Mouse (Mus musculus) adrenal gland, postnatal 36 days (tissue): ENCODE measurements at regions not wholly inside any gene's neighbourhood (a gene's known extent, or its start where the extent isn't known, plus 50 kb on each side); places are given as distances from the start of the nearest gene placed in this dataset.
"Not testable (repeated sequence)": the region's sequence is repeated elsewhere in the genome, so short reads cannot be mapped to it uniquely, and the experiment has no call there.

Experiments used
- DNase-seq, 2 experiments: peaks; one replicate each; pipeline ENCODE4 v3.0.0; 2021; ENCODE audit warnings: mixed read lengths in 1 of 2

GRCm38 (mm10) chr15:8767624-8768571 lies 57.3 kb upstream of the Slc1a3 start:
- DNase-seq, result no peak

- DNase-seq, result not testable (repeated sequence)
Measured at GRCm38 (mm10) chr15:8766208-8766607, 55.6 kb upstream of the Slc1a3 start.

GRCm38 (mm10) chr15:8761741-8762271 lies 51.2 kb upstream of the Slc1a3 start:
- no peak for DNase-seq

DNA sequence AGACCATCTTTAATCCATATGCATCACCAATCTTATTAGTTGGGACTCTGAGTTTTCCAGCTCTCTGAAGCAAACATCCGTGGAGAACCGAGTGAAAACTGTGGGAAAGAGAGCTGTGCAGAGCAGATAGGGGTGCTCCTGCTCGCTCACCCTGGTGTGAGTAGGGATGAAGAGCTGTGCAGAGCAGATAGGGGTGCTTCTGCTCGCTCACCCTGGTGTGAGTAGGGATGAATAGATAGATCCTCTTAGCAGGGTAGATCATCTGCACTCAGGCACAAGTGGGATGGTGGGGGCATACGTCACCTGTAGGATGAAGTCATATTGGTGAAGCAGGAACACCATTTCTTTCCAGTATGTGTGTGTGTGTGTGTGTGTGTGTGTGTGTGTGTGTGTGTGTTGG lies 50.6 kb upstream of the Slc1a3 start:
- DNase-seq, result no peak
